Mouse (Mus musculus) stomach, postnatal 0 days (tissue): Measurements from ENCODE around the gene Kctd3.

Experiments
- CTCF ChIP-seq: IDR thresholded peaks from 2 replicates; pipeline ENCODE4 v1.5.1; 2016; ENCODE audit warnings: antibody characterized with exemption, low read depth, mild to moderate bottlenecking, moderate library complexity
- EP300 ChIP-seq: optimal IDR thresholded peaks from 2 replicates; pipeline ENCODE3; 2016; ENCODE audit warnings: antibody characterized with exemption

- no peak for TF ChIP-seq EP300
- TF ChIP-seq CTCF: no peak
Observed at GRCm38 (mm10) chr1:188999981-189000380, 7.7 kb downstream of the Kctd3 start.
